Mouse (Mus musculus) kidney, postnatal 25 days (tissue): ENCODE results near the gene Gpx6.

ENCODE experiments used
- DNase-seq, 2 experiments: peaks; one replicate each; pipeline ENCODE4 v3.0.0; 2021; ENCODE audit warnings: mixed read lengths in 2 of 2

The Gpx6 gene

DNA sequence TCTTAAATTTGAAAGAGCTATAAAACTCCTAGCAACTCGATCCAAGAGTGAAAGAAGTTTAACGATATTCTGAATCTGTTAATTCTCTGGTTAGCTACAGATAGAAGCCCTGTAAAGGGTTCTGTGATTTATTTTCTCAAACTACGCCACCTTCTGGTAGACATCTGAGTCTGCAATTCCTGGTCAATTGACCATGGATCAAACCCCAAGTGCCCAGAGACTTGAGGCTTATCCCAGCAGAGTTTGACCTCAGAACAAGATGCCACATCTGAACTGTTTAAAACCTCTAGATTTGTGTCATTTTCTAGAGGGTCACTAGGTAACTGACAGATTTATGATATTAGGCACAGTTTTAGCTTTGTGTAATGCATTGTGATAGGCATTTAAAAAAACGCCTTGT is 14.3 kb downstream of the Gpx6 start:
- no peak for DNase-seq

DNA sequence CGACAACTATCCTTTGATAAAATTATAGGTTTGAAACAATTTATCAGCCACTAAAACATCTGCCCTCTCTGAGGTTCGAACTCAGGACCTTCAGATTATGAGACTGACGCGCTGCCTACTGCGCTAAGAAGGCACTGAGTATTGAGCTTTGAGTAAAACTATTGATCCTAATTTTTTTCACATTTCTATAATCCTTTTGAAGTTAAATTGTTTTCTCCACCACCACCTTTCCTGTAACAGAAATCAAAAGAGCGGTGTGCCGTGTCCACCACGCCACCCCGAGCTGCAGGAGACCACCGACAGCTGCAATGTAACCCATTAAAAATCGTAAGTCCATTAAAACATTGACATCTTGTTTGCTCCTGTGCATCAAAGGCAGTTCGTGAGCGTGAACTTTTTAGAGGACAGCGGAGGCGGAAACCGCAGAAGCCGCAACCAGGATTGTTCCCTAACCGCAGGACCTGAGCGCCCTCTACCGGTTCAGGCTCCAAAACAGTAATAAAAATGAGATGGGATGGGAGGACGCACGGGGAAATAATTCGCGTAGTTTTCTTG is 14.8 kb downstream of the Gpx6 start:
- peak; percentile 81 to 94 for DNase-seq

DNA sequence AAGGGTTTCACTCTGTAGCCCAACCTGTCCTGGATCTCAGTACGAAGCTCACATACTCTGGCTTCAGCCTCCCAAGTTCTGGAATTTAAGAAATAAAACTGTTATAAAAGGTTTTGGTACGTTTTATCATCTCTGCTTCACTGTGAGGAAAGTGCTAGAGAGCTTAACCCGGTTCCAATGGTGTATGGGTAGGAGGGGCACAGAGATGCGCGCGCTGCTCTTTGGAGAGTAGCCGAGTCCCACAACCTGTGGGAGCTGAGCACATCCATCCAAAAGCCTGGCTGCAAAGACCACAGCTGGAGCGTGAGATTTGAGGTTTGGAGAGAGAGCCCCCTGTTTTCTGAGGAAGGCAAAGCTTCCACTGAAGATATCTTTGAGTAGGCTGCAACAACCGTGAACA is 15.5 kb downstream of the Gpx6 start:
- DNase-seq = no peak

DNA sequence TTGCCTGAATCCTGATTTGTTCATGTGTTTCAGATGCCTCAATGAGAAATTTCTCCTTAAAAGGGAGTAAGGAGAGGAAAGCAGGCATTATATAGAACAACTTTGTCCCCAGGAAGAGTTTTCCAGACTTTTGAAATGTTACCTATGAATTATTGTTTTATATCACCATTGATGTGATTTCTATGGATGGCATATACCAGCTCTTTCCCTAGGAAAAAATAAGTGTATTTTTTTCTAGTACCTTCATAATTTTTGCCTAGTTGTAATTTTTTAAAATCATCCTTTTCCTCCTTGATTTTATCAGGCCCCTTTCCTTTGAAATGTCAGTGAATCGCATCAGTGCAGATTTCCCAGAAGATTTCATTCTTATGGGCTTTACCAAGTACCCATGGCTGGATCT is 34.7 kb downstream of the Gpx6 start, which contains the start of gene Olfr1367:
Olfr1367 (plus strand) TSS at position 301 of the 400 bp plus-strand sequence.
- no peak for DNase-seq

DNA sequence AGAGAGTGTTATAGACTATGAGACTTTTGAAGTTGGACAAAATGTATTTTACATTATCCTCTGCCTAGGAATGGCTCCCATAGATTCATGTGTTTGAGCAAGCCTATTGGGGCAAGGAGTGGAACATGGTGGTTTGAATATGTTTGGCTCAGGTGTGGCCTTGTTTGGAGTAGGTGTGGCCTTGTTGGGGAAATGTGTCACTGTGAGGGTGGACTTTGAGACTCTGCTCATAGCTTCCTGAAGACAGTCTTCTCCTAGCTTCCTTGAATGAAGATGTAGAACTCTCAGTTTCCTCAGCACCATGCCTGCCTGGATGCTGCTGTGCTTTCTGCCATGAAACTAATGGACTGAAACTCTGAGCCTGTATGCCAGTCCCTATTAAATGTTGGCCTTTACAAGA is 38.7 kb downstream of the Gpx6 start:
- DNase-seq = no peak

- peak; percentile 93 to 97 for DNase-seq
Measured at GRCm38 (mm10) chr13:21362621-21363248, 50.8 kb downstream of the Gpx6 start, which contains the start of gene Zscan12. Zscan12 (plus strand) TSS chr13:21362820.

DNA sequence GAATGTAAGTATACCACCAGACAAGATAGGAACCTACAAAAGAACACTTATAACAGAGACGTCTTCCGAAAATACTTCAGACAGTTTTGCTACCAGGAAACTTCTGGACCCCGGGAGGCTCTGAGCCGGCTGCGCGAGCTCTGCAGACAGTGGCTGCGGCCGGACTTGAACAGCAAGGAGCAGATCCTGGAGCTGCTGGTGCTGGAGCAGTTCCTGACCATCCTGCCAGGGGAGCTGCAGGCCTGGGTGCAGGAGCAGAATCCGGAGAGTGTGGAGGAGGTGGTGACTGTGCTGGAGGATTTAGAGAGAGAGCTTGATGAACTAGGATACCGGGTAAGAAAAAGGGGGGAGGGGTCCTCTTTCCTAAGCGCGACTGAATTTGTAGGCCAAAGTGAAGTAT is 51.8 kb downstream of the Gpx6 start:
- peak in 1 of 2 experiments; percentile 38 for DNase-seq

DNA sequence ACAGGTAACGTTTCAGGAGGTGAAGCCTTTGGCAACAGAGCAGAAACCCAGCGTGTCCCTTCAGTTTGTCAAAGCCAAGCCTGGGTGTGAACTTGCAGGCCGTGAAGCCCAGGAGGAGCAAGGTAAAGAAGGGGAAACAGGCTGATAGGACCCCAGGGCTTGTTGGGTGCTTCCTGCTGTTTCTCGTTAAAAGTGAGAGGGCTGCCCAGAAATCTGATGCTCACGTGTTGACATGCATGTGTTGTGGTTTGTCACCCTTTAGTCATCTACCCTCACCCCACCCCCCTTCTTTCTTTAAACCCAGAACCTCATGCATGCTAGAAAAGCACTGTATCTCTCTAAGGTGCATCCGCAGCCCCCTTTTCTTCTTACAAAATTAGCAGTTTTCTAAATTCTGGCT is 54.7 kb downstream of the Gpx6 start:
- DNase-seq = no peak
